Mouse (Mus musculus) embryonic facial prominence, embryonic 14.5 days (tissue): ENCODE data around the gene Gm15056. TPM values are rescaled to one million over a fixed set of nuclear protein-coding genes. Genes with fewer than 3 reads are reported as not detected.
A peak's percentile ranks its signal among the peaks of the same experiment; 100 is the strongest.

ENCODE experiments used
- ATAC-seq: fragments of 200-750 bp; cut with Nextera tagmentation; 2 replicates; pipeline ENCODE4 v1.8.0; 2017; ENCODE audit warnings: low read depth, moderate number of reproducible peaks, moderate TSS enrichment
- DNase-seq: peaks from one replicate; pipeline ENCODE4 v3.0.0-alpha.2; 2015; ENCODE audit warnings: low spot score
- H3K27ac ChIP-seq: fragments of 300-500 bp; sonication (generic); replicated peaks from 2 replicates; pipeline ENCODE4 v1.5.1; 2014; ENCODE audit warnings: low read depth, mild to moderate bottlenecking, low read length, moderate library complexity
- H3K27me3 ChIP-seq: fragments of 300-500 bp; sonication (generic); replicated peaks from 2 replicates; pipeline ENCODE4 v1.6.1; 2014; ENCODE audit warnings: low read length; ENCODE audit not compliant: control insufficient read depth, insufficient read depth
- H3K36me3 ChIP-seq: fragments of 300-500 bp; sonication (generic); 2 replicates; pipeline ENCODE4 v1.6.1; 2014; ENCODE audit warnings: low read length, mixed read lengths; ENCODE audit not compliant: control insufficient read depth, insufficient read depth
- H3K4me1 ChIP-seq: fragments of 300-500 bp; sonication (generic); 2 replicates; pipeline ENCODE4 v1.6.1; 2014; ENCODE audit warnings: antibody characterized with exemption, low read length; ENCODE audit not compliant: control insufficient read depth, insufficient read depth
- H3K4me2 ChIP-seq: fragments of 300-500 bp; sonication (generic); 2 replicates; pipeline ENCODE4 v1.6.1; 2014; ENCODE audit warnings: low read depth, mild to moderate bottlenecking, low read length, moderate library complexity, mixed read lengths
- H3K4me3 ChIP-seq: fragments of 300-500 bp; sonication (generic); 2 replicates; pipeline ENCODE4 v1.5.1; 2014; ENCODE audit warnings: low read depth, mild to moderate bottlenecking, low read length
- H3K9ac ChIP-seq: fragments of 300-500 bp; sonication (generic); 2 replicates; pipeline ENCODE4 v1.6.1; 2014; ENCODE audit warnings: low read depth, mild to moderate bottlenecking, low read length, moderate library complexity, mixed read lengths
- H3K9me3 ChIP-seq: fragments of 300-500 bp; sonication (generic); 2 replicates; pipeline ENCODE4 v1.6.1; 2016; ENCODE audit warnings: low read length; ENCODE audit not compliant: control insufficient read depth
- WGBS: fragments of 180-500 bp; shearing (Covaris S2); extraction: QIAGEN DNeasy Blood & Tissue Kit; methylation state at CpG from one replicate; pipeline ENCODE4 v1.1.7; 2014; 5-methylcytosine and 5-hydroxymethylcytosine counted together
- polyA plus RNA-seq: library from polyadenylated mRNA; unstranded; fragments of >200 nt; fragmentation: Nextera tagmentation; extraction: Ambion mirVana; gene quantifications from 2 replicates; pipeline ENCODE4 v1.2.1, GENCODE M21; 2014

The Gm15056 gene
- not detected in 2 replicates for polyA plus RNA-seq

DNA sequence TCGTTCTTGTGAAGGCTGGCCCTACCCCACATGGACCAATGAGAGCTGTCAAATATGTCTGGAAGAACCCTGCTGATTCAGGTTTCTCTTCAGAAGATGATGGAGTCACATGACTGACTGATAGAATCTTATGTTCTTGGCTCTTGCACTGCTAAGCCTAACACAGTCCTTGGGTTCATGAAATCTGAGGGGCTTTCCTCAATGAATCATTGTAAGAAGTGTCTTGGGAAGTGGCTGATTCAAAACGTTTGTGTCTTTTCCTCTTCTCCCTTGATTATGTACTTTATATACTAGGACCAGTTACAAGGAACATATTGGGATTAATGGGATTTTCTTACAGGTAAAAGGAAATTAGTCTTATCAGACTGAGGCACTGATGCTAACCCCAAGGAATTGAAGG lies at the start of gene Gm15056:
Gene Gm15056, minus strand, starts transcription at position 101 of the 400 bp plus-strand sequence.
- Histone ChIP-seq H3K9me3 (0 out of 2 replicates have a peak, but pooled peaks cover 10% of the 10 kb centered on the region), H3K27ac (no peak within 1 kb of the TSS), H3K4me3 (no peak within 1 kb of the TSS), H3K4me2 (no peak within 1 kb of the TSS), H3K36me3 (no peaks in the 10 kb centered on the region), H3K27me3 (no peaks in the 10 kb centered on the region), H3K9ac (no peak within 1 kb of the TSS), H3K4me1 (no peaks in the 10 kb centered on the region)
- ATAC-seq = no peak
- DNase-seq = no peak
- 46% methylated on average over 2 of the region's 2 CpGs for WGBS

DNA sequence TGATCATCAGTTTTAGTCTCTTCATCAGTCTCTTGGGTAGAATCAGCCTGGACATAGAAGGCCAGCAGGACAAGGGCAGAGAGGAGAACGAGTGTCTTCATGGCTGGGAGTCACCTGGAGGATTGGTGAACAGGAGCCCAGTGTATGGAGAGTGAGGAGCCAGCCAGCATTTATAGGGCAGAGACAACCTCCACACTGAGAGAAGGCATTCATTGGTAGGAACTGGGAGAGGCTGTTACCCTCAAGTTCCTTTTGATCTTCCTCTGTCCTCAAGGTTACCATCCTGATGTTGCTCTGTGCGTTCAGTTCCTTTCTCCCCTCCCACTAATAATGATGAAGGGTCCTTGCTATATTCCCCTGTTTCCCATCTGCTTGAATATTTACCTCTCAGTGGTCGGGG lies 42.2 kb upstream of the Gm15056 start, which contains the start of gene AY761185:
Gene AY761185, minus strand, starts transcription at position 101 of the 400 bp plus-strand sequence.
- no peak within 1 kb of the TSS for H3K9ac ChIP-seq
- DNase-seq (no peak), ATAC-seq (no peak)
- H3K9me3 ChIP-seq = peaks cover 4% of the 10 kb centered on the region
- H3K27me3 ChIP-seq = no peaks in the 10 kb centered on the region
- H3K4me3 ChIP-seq = no peak within 1 kb of the TSS
- no peaks in the 10 kb centered on the region for H3K36me3 ChIP-seq
- H3K4me2 ChIP-seq = no peak within 1 kb of the TSS
- WGBS = 73% methylated on average over 3 of the region's 3 CpGs
- no peaks in the 10 kb centered on the region for H3K4me1 ChIP-seq
- H3K27ac ChIP-seq = no peak within 1 kb of the TSS

DNA sequence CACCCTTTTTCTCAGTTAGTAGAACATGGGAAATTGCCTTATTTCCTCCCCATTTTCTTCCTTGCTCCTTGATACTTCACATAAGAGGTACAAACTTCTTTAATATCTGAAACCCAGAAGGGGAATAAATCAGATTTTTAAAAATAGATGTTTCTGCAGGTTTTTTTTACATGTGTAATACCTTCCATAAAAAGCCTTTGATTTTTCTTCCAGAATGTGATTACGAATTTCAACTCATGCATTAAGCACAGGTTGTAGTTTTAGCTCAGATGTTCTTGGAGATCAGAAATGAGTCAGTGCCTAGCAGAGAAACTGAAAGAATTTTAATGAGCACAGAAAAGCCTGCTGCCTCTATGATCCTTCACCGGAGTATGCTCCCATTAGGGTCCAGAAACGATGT lies 19.5 kb upstream of the Gm15056 start, which contains the start of gene Gm6040:
Gene Gm6040, minus strand, starts transcription at position 101 of the 400 bp plus-strand sequence.
- WGBS = 79% methylated on average over 3 of the region's 3 CpGs
- no peak within 1 kb of the TSS for H3K27ac ChIP-seq
- no peaks in the 10 kb centered on the region for H3K4me1 ChIP-seq
- no peak within 1 kb of the TSS for H3K4me2 ChIP-seq
- DNase-seq (no peak), ATAC-seq (no peak)
- H3K9ac ChIP-seq = no peak within 1 kb of the TSS
- no peak within 1 kb of the TSS for H3K4me3 ChIP-seq
- no peaks in the 10 kb centered on the region for H3K36me3 ChIP-seq
- H3K27me3 ChIP-seq = no peaks in the 10 kb centered on the region
- 0 out of 2 replicates have a peak, but pooled peaks cover 6% of the 10 kb centered on the region for H3K9me3 ChIP-seq

DNA sequence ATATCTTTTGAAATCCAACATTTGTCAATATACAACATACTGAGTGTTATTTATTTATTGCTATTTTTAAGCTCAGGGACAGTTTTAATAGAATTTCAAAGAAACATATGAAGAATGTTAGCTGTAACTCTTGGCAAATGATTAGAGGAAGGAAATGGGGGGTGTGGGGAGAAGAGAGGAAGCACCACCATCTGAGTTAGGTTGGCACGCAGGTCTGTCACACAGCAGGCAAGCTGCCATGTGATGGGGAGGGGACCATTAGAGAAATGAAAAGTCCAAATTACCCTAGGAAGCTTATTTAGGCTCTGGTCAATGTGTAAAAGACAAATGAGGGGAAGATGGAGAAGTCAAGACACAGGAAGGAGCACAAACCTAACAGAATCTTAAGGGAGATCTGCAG lies 9.9 kb upstream of the Gm15056 start:
- no peak overlapping the region for H3K4me2 ChIP-seq
- 0 out of 2 replicates have a peak, but pooled peaks cover 13% of the 10 kb centered on the region for H3K9me3 ChIP-seq
- H3K4me3 ChIP-seq = no peak overlapping the region
- H3K36me3 ChIP-seq = no peaks in the 10 kb centered on the region
- no peak overlapping the region for H3K27ac ChIP-seq
- H3K9ac ChIP-seq = no peak overlapping the region
- H3K4me1 ChIP-seq = no peaks in the 10 kb centered on the region
- no peak for ATAC-seq
- no peaks in the 10 kb centered on the region for H3K27me3 ChIP-seq
- no peak for DNase-seq
- WGBS = 82% methylated on average over 1 of the region's 1 CpGs

DNA sequence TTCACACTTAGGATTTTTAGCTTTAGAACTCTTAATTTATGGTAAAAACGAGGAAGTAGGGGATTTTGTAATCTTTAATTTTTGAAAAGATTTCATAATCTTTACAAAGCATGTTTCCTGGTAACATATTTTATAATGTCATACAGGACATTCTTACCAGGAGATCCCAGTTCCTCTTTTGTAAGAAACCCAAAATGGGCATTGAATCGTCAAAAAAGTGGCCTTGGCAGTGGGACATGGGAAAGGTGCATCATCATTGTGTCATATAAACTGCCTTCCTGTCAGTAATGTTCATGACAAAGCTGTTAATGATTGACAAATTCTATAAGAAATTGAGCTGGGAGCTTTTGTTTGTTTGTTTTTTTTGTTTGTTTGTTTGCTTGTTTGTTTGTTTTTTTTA lies 5.8 kb upstream of the Gm15056 start:
- 0 out of 2 replicates have a peak, but pooled peaks cover 13% of the 10 kb centered on the region for H3K9me3 ChIP-seq

DNA sequence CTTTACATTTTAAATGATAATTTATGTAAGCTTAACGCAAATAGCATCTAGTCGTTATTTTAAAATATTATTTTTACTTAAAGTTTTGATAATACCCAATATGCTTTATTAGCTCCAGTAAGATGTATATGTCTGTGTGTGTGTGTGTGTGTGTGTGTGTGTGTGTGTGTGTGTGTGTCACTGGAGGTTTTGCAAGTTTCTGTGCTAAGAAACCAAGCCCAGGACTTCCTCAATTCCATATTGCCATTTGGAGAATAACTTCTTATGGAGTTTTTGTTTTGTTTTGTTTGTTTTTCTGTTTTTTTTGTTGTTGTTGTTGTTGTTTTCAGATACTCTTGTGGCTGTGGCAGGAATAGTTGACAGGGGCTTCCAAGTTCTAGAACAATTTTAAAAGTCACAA lies 4.7 kb upstream of the Gm15056 start:
- Histone ChIP-seq H3K9ac (no peak overlapping the region), H3K9me3 (0 out of 2 replicates have a peak, but pooled peaks cover 12% of the 10 kb centered on the region), H3K4me3 (no peak overlapping the region), H3K4me2 (no peak overlapping the region), H3K27me3 (no peaks in the 10 kb centered on the region), H3K27ac (no peak overlapping the region), H3K36me3 (no peaks in the 10 kb centered on the region), H3K4me1 (no peaks in the 10 kb centered on the region)
- WGBS = 87% methylated on average over 2 of the region's 2 CpGs
- DNase-seq = no peak
- no peak for ATAC-seq

More for the DNA sequence above, 5.8 kb upstream of the Gm15056 start:
- Histone ChIP-seq H3K4me2 (no peak overlapping the region), H3K4me3 (no peak overlapping the region), H3K4me1 (no peaks in the 10 kb centered on the region), H3K36me3 (no peaks in the 10 kb centered on the region), H3K27ac (no peak overlapping the region), H3K9ac (no peak overlapping the region), H3K27me3 (no peaks in the 10 kb centered on the region)
- no peak for DNase-seq
- no peak for ATAC-seq
- 58% methylated on average over 2 of the region's 2 CpGs for WGBS

DNA sequence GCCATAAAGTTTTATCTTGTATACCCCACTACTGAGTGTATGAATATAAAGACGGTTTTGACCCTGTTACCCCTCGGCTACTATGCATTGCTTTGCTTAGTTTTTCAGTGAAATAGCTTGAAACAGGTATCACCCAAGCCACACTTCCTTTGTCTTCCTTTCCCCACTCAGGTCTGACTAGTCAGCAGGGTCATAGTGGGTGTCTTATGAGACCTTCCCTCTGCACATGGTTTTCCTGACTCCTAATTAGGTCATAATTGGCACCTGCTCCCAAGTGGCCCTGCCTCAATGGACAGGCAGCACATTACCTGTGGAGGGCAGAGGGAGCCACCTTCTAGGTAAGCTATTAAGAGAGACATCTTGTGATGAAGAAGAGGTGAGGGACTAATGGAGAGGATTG lies 10.1 kb downstream of the Gm15056 start, which contains the start of gene Defb33:
Gene Defb33, plus strand, starts transcription at position 301 of the 400 bp plus-strand sequence.
- no peaks in the 10 kb centered on the region for H3K4me1 ChIP-seq
- H3K4me3 ChIP-seq = no peak within 1 kb of the TSS
- no peaks in the 10 kb centered on the region for H3K27me3 ChIP-seq
- ATAC-seq (no peak), DNase-seq (no peak)
- no peak within 1 kb of the TSS for H3K27ac ChIP-seq
- H3K9me3 ChIP-seq = peaks cover 4% of the 10 kb centered on the region
- WGBS = 85% methylated on average over 2 of the region's 2 CpGs
- H3K9ac ChIP-seq = no peak within 1 kb of the TSS
- H3K36me3 ChIP-seq = no peaks in the 10 kb centered on the region
- H3K4me2 ChIP-seq = no peak within 1 kb of the TSS

DNA sequence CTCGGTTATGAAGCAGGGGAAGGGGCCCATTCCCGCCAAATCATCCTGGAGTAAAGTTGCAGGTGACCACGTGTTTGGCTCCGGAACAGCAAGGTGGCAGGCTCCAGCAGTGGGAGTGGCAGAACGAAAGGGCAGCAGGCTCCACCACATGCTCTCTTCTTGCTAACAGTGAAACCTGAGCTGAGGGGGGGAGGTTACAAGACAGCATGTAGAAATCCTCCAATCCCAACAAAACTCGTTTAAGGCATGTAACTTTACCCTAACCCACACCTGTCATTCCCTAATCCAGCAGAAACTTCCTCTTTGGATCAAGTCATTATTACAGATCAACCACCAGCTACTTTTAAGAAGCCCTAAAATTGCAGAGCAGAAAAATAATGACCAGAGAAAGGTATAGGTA lies 27.8 kb downstream of the Gm15056 start:
- 31% methylated on average over 6 of the region's 6 CpGs for WGBS
- ATAC-seq = no peak
- no peaks in the 10 kb centered on the region for H3K36me3 ChIP-seq

More for the DNA sequence above, 27.8 kb downstream of the Gm15056 start:
- no peak overlapping the region for H3K4me3 ChIP-seq
- DNase-seq = peak; percentile 51
- no peak overlapping the region for H3K4me2 ChIP-seq
- H3K27ac ChIP-seq = no peak overlapping the region
- H3K4me1 ChIP-seq = no peaks in the 10 kb centered on the region
- H3K9ac ChIP-seq = no peak overlapping the region
- H3K9me3 ChIP-seq = 0 out of 2 replicates have a peak, but pooled peaks cover 8% of the 10 kb centered on the region
- no peaks in the 10 kb centered on the region for H3K27me3 ChIP-seq
